Mouse (Mus musculus): ENCODE measurements around the gene Vps37c. TPM values are rescaled to one million over a fixed set of nuclear protein-coding genes. Genes with fewer than 3 reads are reported as not detected.

Gene Vps37c
- polyA plus RNA-seq, 1 experiment from 2014 or later: 31.8 TPM

DNA sequence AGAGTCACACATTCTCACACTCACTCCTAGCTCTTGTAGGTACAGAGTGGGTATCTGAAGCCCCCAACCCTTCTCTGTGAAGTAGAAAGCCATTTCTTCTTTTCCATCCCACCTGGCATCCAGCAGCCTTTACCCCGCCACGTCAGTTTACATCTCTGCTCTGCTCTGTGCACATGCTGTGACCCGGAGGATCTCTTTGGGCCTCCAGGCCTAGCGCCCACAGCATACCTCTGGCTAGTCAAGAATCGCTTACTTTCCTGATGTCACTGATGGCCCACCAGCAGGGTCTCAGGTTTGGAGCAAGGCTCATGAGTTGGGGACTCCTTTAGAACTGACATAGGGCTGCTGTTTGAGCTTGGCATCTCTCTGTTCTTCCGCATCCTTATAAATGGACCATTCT is 49.5 kb downstream of the Vps37c start:
- H3K9ac ChIP-seq: no peak overlapping the region
- H3K27ac ChIP-seq: no peak overlapping the region
- H3K36me3 ChIP-seq (replicated peaks): no peaks in the 10 kb centered on the region
- no peaks in the 10 kb centered on the region for H3K9me3 ChIP-seq
- ATAC-seq (replicated peaks): no peak
- H3K27me3 ChIP-seq (replicated peaks): no peaks in the 10 kb centered on the region
- H3K4me1 ChIP-seq: no peaks in the 10 kb centered on the region
- H3K4me2 ChIP-seq: no peak overlapping the region
- no peak overlapping the region for H3K4me3 ChIP-seq
- WGBS: 86% methylated on average over 6 of the region's 6 CpGs

DNA sequence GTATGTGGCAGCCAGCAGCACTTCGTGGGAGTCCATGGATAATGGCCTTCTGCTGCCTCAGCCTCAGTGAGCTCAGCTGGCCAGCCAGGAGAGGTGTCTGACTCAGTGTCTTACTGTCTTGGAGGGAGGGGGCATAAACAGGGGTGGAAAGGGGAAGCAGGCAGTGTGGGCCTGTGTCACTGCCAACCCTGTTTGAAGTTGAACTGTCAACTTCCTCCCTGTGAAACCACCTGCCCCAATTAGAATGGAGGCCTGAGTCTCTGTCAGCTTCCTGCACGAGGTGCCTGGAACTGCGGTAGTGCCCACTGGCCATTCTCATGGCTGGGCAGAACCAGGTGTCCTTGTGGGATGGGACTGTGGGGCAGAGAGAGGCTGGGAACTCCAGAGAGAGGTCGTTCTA is 50.3 kb downstream of the Vps37c start, which contains the start of gene Cd5:
Gene Cd5, minus strand, starts transcription at position 192 of the 400 bp plus-strand sequence.
- no peak within 1 kb of the TSS for H3K4me2 ChIP-seq
- H3K9me3 ChIP-seq: no peaks in the 10 kb centered on the region
- WGBS: 75% methylated on average over 4 of the region's 4 CpGs
- no peaks in the 10 kb centered on the region for H3K27me3 ChIP-seq (replicated peaks)
- no peak within 1 kb of the TSS for H3K4me3 ChIP-seq
- H3K27ac ChIP-seq: no peak within 1 kb of the TSS
- H3K9ac ChIP-seq: no peak within 1 kb of the TSS
- no peaks in the 10 kb centered on the region for H3K4me1 ChIP-seq
- no peak for ATAC-seq (replicated peaks)
- no peaks in the 10 kb centered on the region for H3K36me3 ChIP-seq (replicated peaks)

DNA sequence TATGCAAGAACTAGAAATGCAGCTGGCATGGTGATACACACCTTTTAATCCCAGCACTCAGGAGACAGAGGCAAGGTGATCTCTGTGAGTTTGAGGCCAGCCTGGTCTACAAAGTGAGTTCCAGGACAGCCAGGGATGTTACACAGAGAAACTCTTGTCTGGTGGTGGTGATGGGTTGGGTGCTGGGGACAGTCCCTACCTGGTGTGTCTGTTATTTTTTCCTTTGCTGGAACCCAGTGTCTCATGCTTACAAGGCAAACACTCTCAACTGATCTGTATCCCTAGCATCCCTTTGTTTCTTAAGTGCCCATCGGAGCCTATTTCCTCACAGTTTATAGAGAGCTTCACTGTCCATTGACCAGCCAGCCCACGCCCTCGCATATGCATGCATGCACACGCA is 51.4 kb downstream of the Vps37c start:
- H3K27me3 ChIP-seq (replicated peaks): no peaks in the 10 kb centered on the region
- no peak overlapping the region for H3K4me2 ChIP-seq
- H3K36me3 ChIP-seq (replicated peaks): no peaks in the 10 kb centered on the region
- no peak for ATAC-seq (replicated peaks)
- H3K4me3 ChIP-seq: no peak overlapping the region
- H3K9ac ChIP-seq: no peak overlapping the region
- no peaks in the 10 kb centered on the region for H3K9me3 ChIP-seq
- 97% methylated on average over 4 of the region's 4 CpGs for WGBS
- H3K27ac ChIP-seq: no peak overlapping the region
- no peaks in the 10 kb centered on the region for H3K4me1 ChIP-seq

DNA sequence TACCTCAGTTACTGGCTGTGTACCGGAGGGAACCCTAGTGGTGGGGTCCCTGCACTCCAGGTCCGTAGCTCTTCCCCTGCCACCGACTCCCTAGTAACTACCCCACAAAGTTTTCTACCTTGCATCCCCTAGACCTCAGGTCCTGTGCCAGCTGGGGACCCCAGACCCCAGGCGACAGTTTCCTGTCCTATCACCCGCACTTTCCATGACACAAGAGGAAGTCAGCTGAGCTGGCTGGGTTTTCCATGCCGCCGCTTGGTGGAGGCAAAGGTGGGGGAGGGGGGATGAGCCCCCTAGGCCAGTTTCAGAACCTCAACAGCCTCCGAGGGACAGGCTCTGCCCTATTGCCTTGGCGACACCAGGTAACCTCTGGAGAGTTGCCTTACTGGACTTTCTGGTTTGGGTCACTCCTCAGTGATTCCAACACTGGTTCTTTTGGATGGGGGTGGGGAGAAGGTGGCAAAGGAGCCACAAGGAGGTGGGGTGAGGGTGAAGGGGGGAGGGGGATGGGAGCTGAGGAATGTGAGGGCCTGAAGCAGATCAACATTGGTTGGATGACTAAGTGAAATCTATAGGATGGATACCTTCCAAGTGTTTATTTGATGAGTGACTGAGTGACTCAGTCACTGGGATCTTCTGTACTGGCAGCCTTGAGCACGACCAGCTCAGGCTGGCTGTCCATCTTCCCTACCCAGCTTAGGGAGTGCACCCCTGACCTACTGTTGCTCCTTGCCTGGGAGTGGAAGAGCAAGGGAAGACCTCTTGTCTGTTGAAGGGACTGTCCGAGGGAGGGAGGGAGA is 52.3 kb downstream of the Vps37c start:
- Histone ChIP-seq H3K36me3 (replicated peaks) (no peaks in the 10 kb centered on the region), H3K9me3 (no peaks in the 10 kb centered on the region), H3K27me3 (replicated peaks) (no peaks in the 10 kb centered on the region), H3K27ac (no peak overlapping the region), H3K4me2 (no peak overlapping the region), H3K4me3 (no peak overlapping the region), H3K4me1 (no peaks in the 10 kb centered on the region), H3K9ac (no peak overlapping the region)
- 51% methylated on average over 11 of the region's 11 CpGs for WGBS
- no peak for ATAC-seq (replicated peaks)

DNA sequence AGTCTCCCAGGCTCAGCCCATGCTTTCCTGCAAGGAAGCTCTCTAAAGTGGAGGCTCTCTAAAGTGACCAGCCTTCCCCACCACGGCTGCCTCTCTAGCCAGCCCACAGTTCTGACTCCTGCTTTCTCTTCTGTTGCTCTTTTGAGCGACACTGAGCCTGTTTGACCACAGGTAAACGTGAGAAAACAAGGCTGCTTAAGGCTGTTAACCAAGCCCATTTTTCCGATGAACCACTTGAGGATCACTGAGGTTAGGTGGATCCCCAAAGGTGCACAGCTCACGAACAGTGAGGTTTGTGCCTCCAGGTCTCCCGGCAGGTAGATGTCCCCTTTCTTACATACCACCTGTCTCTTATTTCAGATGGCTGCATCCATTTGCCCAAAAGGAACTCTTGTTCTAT is 53.6 kb downstream of the Vps37c start:
- no peak overlapping the region for H3K4me3 ChIP-seq
- no peaks in the 10 kb centered on the region for H3K36me3 ChIP-seq (replicated peaks)
- no peak overlapping the region for H3K9ac ChIP-seq
- no peaks in the 10 kb centered on the region for H3K9me3 ChIP-seq
- no peak for ATAC-seq (replicated peaks)
- no peaks in the 10 kb centered on the region for H3K27me3 ChIP-seq (replicated peaks)
- H3K27ac ChIP-seq: no peak overlapping the region
- H3K4me2 ChIP-seq: no peak overlapping the region
- WGBS: 87% methylated on average over 6 of the region's 6 CpGs
- H3K4me1 ChIP-seq: no peaks in the 10 kb centered on the region

DNA sequence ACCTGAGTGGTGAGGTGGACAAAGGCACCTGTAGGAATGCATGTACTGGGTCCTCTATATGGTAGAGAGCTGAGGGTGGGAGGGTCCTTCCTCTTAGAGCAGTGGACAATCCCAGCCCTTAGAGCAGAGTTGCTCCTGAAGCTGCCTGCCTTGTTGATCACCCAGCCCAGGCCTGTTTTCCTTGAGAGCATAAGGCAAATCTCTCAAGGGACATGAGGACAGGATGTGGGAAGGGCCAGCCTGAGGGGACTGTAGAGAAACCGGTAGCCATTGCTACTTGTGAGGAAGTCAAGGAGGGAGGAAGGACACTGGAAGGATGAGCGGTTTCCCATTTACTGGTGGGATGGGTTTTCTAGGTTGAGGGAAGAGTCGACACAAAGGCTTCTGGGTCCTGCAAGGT is 54.0 kb downstream of the Vps37c start:
- WGBS: 77% methylated on average over 3 of the region's 3 CpGs
- Histone ChIP-seq H3K4me1 (no peaks in the 10 kb centered on the region), H3K27me3 (replicated peaks) (no peaks in the 10 kb centered on the region)

DNA sequence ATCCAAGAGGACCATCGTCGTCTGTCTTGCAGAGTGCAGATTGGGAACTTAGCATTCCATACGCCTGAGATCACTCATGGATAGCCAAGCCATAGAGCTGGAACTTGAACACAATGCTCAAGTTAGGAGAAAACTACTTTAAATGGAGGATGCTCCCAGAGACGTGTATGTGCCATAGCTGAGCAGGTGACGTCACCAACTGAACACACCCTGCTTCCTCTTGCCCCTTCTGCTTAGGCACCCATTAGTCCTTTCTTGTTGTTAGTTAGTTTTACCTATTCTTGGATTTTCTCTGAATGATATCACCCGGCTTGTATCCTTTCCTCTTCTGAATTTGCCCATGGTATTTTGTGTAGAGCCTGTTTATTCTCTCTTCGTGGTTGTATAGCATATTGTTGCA is 58.6 kb downstream of the Vps37c start:
- ATAC-seq (replicated peaks): no peak
- Histone ChIP-seq H3K4me3 (no peak overlapping the region), H3K27me3 (replicated peaks) (no peaks in the 10 kb centered on the region), H3K36me3 (replicated peaks) (no peaks in the 10 kb centered on the region), H3K4me2 (no peak overlapping the region), H3K27ac (no peak overlapping the region), H3K4me1 (peaks cover 5% of the 10 kb centered on the region; the same call in 1 of the 2 replicates), H3K9me3 (no peaks in the 10 kb centered on the region), H3K9ac (no peak overlapping the region)
- 87% methylated on average over 7 of the region's 7 CpGs for WGBS

More for the DNA sequence above, 54.0 kb downstream of the Vps37c start:
- Histone ChIP-seq H3K27ac (no peak overlapping the region), H3K36me3 (replicated peaks) (no peaks in the 10 kb centered on the region), H3K9me3 (no peaks in the 10 kb centered on the region), H3K9ac (no peak overlapping the region), H3K4me3 (no peak overlapping the region), H3K4me2 (no peak overlapping the region)
- ATAC-seq (replicated peaks): no peak

DNA sequence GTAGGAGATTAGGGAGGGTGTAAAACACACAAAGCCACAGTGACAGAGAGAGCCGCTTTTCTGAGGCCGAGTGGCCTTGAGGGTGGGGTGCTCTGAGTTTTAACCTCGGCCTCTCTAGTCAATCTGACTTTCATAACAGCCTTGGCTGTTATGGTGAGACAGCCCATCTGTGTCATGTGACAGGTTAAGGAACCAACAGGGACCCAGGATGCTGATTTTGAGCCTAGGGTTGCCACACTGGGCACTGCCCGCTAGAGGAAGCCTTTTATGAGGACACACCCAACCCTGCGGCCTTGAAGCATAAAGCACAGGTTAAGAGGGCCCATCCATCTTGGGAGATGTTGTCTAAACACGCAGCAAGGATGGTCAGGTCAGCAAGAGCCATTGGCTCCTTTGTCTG is 59.2 kb downstream of the Vps37c start:
- Histone ChIP-seq H3K4me1 (peaks cover 5% of the 10 kb centered on the region; the same call in 1 of the 2 replicates), H3K9me3 (no peaks in the 10 kb centered on the region), H3K36me3 (replicated peaks) (no peaks in the 10 kb centered on the region), H3K27ac (no peak overlapping the region), H3K9ac (no peak overlapping the region), H3K4me2 (no peak overlapping the region), H3K27me3 (replicated peaks) (no peaks in the 10 kb centered on the region), H3K4me3 (no peak overlapping the region)
- WGBS: 87% methylated on average over 6 of the region's 6 CpGs
- ATAC-seq (replicated peaks): no peak

DNA sequence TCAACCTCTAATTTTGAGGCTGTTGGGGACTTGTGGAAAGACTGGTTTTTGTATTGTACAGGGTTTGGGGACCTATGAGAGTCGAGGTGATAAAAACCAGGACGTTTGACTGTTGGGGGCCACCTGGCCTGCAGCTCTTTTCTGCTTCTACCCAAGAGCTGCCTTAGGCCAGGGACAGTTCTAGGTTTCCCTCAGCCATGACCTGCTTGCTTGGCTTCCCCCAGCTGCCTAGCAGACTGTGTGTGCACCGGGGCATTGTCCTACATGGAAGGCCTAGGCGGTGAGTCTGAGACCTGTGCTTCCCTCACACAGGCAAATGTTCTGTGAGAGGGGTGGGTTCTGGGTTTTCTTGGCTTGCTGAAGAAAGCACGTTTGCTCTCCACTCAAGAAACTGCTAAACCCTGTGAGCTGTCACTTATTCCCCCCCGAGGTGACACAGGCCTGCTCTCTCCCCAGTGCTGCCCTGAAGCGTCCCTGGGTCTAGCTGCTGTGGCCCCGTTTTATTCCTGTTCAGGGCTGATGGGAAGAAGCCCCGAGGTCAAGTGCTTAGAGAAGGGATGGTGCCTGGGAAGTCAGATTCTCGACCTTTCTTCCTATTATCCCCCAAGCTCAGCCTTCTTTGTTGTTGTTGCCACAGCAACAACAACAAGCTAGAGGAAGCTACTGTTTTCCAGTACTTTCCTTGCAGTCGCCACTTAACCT is 60.0 kb downstream of the Vps37c start:
- ATAC-seq (replicated peaks): no peak
- no peak overlapping the region for H3K9ac ChIP-seq
- H3K4me2 ChIP-seq: no peak overlapping the region
- no peaks in the 10 kb centered on the region for H3K27me3 ChIP-seq (replicated peaks)
- peaks cover 5% of the 10 kb centered on the region; the same call in 1 of the 2 replicates for H3K4me1 ChIP-seq
- no peak overlapping the region for H3K27ac ChIP-seq
- H3K4me3 ChIP-seq: no peak overlapping the region
- no peaks in the 10 kb centered on the region for H3K36me3 ChIP-seq (replicated peaks)
- 50% methylated on average over 11 of the region's 11 CpGs for WGBS
- H3K9me3 ChIP-seq: no peaks in the 10 kb centered on the region

DNA sequence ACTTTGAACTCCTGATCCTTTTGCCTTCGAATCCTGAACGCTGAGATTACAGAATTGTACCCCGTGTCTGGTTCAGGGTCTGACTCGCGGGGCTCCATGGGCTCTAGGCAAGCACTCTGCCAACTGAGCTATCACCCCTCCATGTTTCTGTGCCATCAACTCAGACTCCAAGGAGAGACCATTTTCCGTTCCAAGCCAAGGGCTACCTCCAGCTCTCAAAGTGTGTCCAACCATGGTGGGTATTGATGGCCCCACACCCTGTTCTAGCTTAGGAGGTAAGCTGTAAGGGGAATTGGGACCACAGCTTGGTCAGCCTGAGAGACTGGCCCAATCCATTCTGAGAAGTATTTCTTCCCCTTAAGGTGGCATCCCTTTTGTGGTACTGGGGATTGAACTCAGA is 60.8 kb downstream of the Vps37c start:
- no peak for ATAC-seq (replicated peaks)
- H3K27ac ChIP-seq: no peak overlapping the region
- no peak overlapping the region for H3K4me3 ChIP-seq
- WGBS: 87% methylated on average over 6 of the region's 6 CpGs
- H3K36me3 ChIP-seq (replicated peaks): no peaks in the 10 kb centered on the region
- no peak overlapping the region for H3K9ac ChIP-seq
- no peak overlapping the region for H3K4me2 ChIP-seq
- H3K27me3 ChIP-seq (replicated peaks): no peaks in the 10 kb centered on the region
- peaks cover 5% of the 10 kb centered on the region; the same call in 1 of the 2 replicates for H3K4me1 ChIP-seq
- no peaks in the 10 kb centered on the region for H3K9me3 ChIP-seq

DNA sequence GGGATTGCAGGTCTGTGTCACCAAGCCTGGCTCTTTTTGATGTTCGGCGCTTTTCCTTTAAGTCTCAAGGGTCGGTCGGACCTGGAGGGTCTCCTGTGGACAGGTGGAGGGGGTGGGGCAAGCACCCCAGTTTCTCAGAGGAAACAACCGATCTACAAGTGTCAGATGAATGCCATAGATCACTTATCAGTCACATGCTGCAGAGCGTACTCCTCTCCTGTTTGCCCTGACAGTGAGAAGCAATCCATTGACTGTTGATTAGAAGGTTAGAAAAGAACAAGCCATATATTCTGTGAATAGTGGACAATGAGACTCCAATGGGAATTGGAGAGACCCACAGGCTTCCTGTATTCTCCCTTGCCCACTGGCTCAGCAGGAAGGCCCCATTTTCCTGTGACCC is 61.6 kb downstream of the Vps37c start:
- 95% methylated on average over 6 of the region's 6 CpGs for WGBS
- no peaks in the 10 kb centered on the region for H3K9me3 ChIP-seq
- no peak overlapping the region for H3K27ac ChIP-seq
- H3K27me3 ChIP-seq (replicated peaks): no peaks in the 10 kb centered on the region
- no peaks in the 10 kb centered on the region for H3K36me3 ChIP-seq (replicated peaks)
- ATAC-seq (replicated peaks): no peak
- H3K9ac ChIP-seq: no peak overlapping the region
- no peak overlapping the region for H3K4me3 ChIP-seq
- no peak overlapping the region for H3K4me2 ChIP-seq
- peaks cover 5% of the 10 kb centered on the region; the same call in 1 of the 2 replicates for H3K4me1 ChIP-seq

DNA sequence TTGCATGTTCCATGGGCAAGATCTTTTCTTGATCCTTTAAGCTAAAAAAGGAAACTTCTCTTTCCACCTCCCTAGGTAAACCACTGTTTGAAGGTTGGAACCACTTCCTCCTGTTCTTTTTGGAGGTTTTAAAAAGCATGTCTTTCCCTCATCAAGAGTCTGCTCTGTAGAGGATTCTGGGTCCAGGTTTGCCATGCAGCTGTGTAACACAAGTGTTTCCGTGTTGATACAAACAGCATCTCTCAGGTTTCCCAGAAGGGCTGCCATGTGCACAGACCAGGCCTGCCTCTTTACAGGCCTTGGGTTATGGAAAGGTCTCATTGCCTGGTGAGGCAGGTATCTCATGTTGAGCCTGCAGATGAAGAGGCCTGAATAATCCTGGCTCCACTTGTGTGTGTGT is 63.1 kb downstream of the Vps37c start:
- H3K27me3 ChIP-seq (replicated peaks): no peaks in the 10 kb centered on the region
- ATAC-seq (replicated peaks): no peak
- no peak overlapping the region for H3K4me2 ChIP-seq
- H3K27ac ChIP-seq: no peak overlapping the region
- H3K4me1 ChIP-seq: peaks cover 5% of the 10 kb centered on the region; the same call in 1 of the 2 replicates
- no peaks in the 10 kb centered on the region for H3K36me3 ChIP-seq (replicated peaks)
- H3K9ac ChIP-seq: no peak overlapping the region
- H3K9me3 ChIP-seq: no peaks in the 10 kb centered on the region
- H3K4me3 ChIP-seq: no peak overlapping the region
- WGBS: 81% methylated on average over 1 of the region's 1 CpGs
